Mouse (Mus musculus): ENCODE measurements around the gene Gm13288. TPM values are rescaled to one million over a fixed set of nuclear protein-coding genes. Genes with fewer than 3 reads are reported as not detected.

Gene Gm13288
- polyA plus RNA-seq, 1 experiment from 2014 or later = not detected

Other genes with a start within 250 kb of the Gm13288 start
- gene Ifna15, start 247.3 kb upstream of the Gm13288 start, polyA plus RNA-seq (2015; fragmentation: Nextera tagmentation; extraction: Ambion mirVana) = not detected in 2 replicates
- not detected in 2 replicates for gene Ifna14, start 233.7 kb upstream of the Gm13288 start, polyA plus RNA-seq (2015; fragmentation: Nextera tagmentation; extraction: Ambion mirVana)
- gene Ifna9, start 213.1 kb upstream of the Gm13288 start, polyA plus RNA-seq (2015; fragmentation: Nextera tagmentation; extraction: Ambion mirVana) = not detected in 2 replicates
- not detected in 2 replicates for gene Ifna12, start 202.2 kb upstream of the Gm13288 start, polyA plus RNA-seq (2015; fragmentation: Nextera tagmentation; extraction: Ambion mirVana)
- not detected in 2 replicates for gene C87499, start 171.1 kb upstream of the Gm13288 start, polyA plus RNA-seq (2015; fragmentation: Nextera tagmentation; extraction: Ambion mirVana)
- not detected in 2 replicates for gene Ifna13, start 161.1 kb upstream of the Gm13288 start, polyA plus RNA-seq (2015; fragmentation: Nextera tagmentation; extraction: Ambion mirVana)
- gene Ifna16, start 128.6 kb upstream of the Gm13288 start, polyA plus RNA-seq (2015; fragmentation: Nextera tagmentation; extraction: Ambion mirVana) = not detected in 2 replicates
- not detected in 2 replicates for gene Ifna2, start 121.6 kb upstream of the Gm13288 start, polyA plus RNA-seq (2015; fragmentation: Nextera tagmentation; extraction: Ambion mirVana)
- gene Ifnab, start 114.2 kb upstream of the Gm13288 start, polyA plus RNA-seq (2015; fragmentation: Nextera tagmentation; extraction: Ambion mirVana) = not detected in 2 replicates
- 1.6 and 2.3 TPM in 2 replicates for gene Gm26566, start 83.7 kb upstream of the Gm13288 start, polyA plus RNA-seq (2015; fragmentation: Nextera tagmentation; extraction: Ambion mirVana)
- 117 and 128 TPM in 2 replicates for gene Klhl9, start 83.1 kb upstream of the Gm13288 start, polyA plus RNA-seq (2015; fragmentation: Nextera tagmentation; extraction: Ambion mirVana)
- gene Gm13271, start 50.7 kb upstream of the Gm13288 start, polyA plus RNA-seq (2015; fragmentation: Nextera tagmentation; extraction: Ambion mirVana) = not detected in 2 replicates
- gene Gm13283, start 45.4 kb upstream of the Gm13288 start, polyA plus RNA-seq (2015; fragmentation: Nextera tagmentation; extraction: Ambion mirVana) = 0.14 TPM in 1 of 2 replicates, not detected in the other
- gene Gm13290, start 31.7 kb upstream of the Gm13288 start, polyA plus RNA-seq (2015; fragmentation: Nextera tagmentation; extraction: Ambion mirVana) = not detected in 2 replicates
- not detected in 2 replicates for gene Gm13289, start 28.6 kb upstream of the Gm13288 start, polyA plus RNA-seq (2015; fragmentation: Nextera tagmentation; extraction: Ambion mirVana)
- gene Gm13272, start 25.7 kb upstream of the Gm13288 start, polyA plus RNA-seq (2015; fragmentation: Nextera tagmentation; extraction: Ambion mirVana) = not detected in 2 replicates
- 0.20 TPM in 1 of 2 replicates, not detected in the other for gene Ifnz, start 23.4 kb upstream of the Gm13288 start, polyA plus RNA-seq (2015; fragmentation: Nextera tagmentation; extraction: Ambion mirVana)
- not detected in 2 replicates for gene Gm13276, start 19.8 kb upstream of the Gm13288 start, polyA plus RNA-seq (2015; fragmentation: Nextera tagmentation; extraction: Ambion mirVana)
- not detected in 2 replicates for gene Gm13277, start 16.9 kb upstream of the Gm13288 start, polyA plus RNA-seq (2015; fragmentation: Nextera tagmentation; extraction: Ambion mirVana)
- gene Gm13278, start 14.0 kb upstream of the Gm13288 start, polyA plus RNA-seq (2015; fragmentation: Nextera tagmentation; extraction: Ambion mirVana) = not detected in 2 replicates
- gene Gm13275, start 11.0 kb upstream of the Gm13288 start, polyA plus RNA-seq (2015; fragmentation: Nextera tagmentation; extraction: Ambion mirVana) = not detected in 2 replicates
- gene Gm13279, start 8.1 kb upstream of the Gm13288 start, polyA plus RNA-seq (2015; fragmentation: Nextera tagmentation; extraction: Ambion mirVana) = not detected in 2 replicates
- gene Gm13285, start 5.9 kb upstream of the Gm13288 start, polyA plus RNA-seq (2015; fragmentation: Nextera tagmentation; extraction: Ambion mirVana) = not detected in 2 replicates
- gene Gm13287, start 2.3 kb upstream of the Gm13288 start, polyA plus RNA-seq (2015; fragmentation: Nextera tagmentation; extraction: Ambion mirVana) = not detected in 2 replicates
- gene Ifna7, start 10.7 kb downstream of the Gm13288 start, polyA plus RNA-seq (2015; fragmentation: Nextera tagmentation; extraction: Ambion mirVana) = not detected in 2 replicates
- gene Ifna11, start 14.4 kb downstream of the Gm13288 start, polyA plus RNA-seq (2015; fragmentation: Nextera tagmentation; extraction: Ambion mirVana) = not detected in 2 replicates
- gene Ifna6, start 21.9 kb downstream of the Gm13288 start, polyA plus RNA-seq (2015; fragmentation: Nextera tagmentation; extraction: Ambion mirVana) = not detected in 2 replicates
- gene Ifna5, start 30.0 kb downstream of the Gm13288 start, polyA plus RNA-seq (2015; fragmentation: Nextera tagmentation; extraction: Ambion mirVana) = not detected in 2 replicates
- not detected in 2 replicates for gene Ifna4, start 36.3 kb downstream of the Gm13288 start, polyA plus RNA-seq (2015; fragmentation: Nextera tagmentation; extraction: Ambion mirVana)
- gene Ifna1, start 44.6 kb downstream of the Gm13288 start, polyA plus RNA-seq (2015; fragmentation: Nextera tagmentation; extraction: Ambion mirVana) = not detected in 2 replicates
- gene Ifne, start 74.7 kb downstream of the Gm13288 start, polyA plus RNA-seq (2015; fragmentation: Nextera tagmentation; extraction: Ambion mirVana) = not detected in 2 replicates